Mouse (Mus musculus): ENCODE measurements around the gene Helz2. TPM values are rescaled to one million over a fixed set of nuclear protein-coding genes. Genes with fewer than 3 reads are reported as not detected.

Gene Helz2
- polyA plus RNA-seq, 1 experiment from 2014 or later = 0.48 TPM

GRCm38 (mm10) chr2:181243706-181244394 is 2.0 kb upstream of the Helz2 start:
- Histone ChIP-seq H3K9ac (ENCODE audit: low read depth, low read length) (no peak overlapping the region), H3K36me3 (ENCODE audit: control insufficient read depth, insufficient read depth, low read length) (no peaks in the 10 kb centered on the region), H3K27ac (ENCODE audit: low read depth, low read length) (no peak overlapping the region), H3K4me2 (replicated peaks; ENCODE audit: low read depth, low read length) (no peak overlapping the region), H3K9me3 (ENCODE audit: control insufficient read depth, low read length) (no peaks in the 10 kb centered on the region), H3K27me3 (ENCODE audit: control insufficient read depth, insufficient read depth, low read length) (no peaks in the 10 kb centered on the region), H3K4me1 (replicated peaks; ENCODE audit: control insufficient read depth, insufficient read depth, low read length) (no peaks in the 10 kb centered on the region), H3K4me3 (ENCODE audit: low read depth, low read length) (no peak overlapping the region)
- DNase-seq (ENCODE audit: low spot score) (peak; percentile 1), ATAC-seq (ENCODE audit: low FRiP score) (no peak)
- WGBS = 45% methylated on average over 10 of the region's 11 CpGs

GRCm38 (mm10) chr2:181242314-181242665 is 463 bp upstream of the Helz2 start:
- Histone ChIP-seq H3K9me3 (ENCODE audit: control insufficient read depth, low read length) (no peaks in the 10 kb centered on the region), H3K4me2 (replicated peaks; ENCODE audit: low read depth, low read length) (peak overlapping the region; percentile 26; the same call in 1 of the 2 replicates), H3K27me3 (ENCODE audit: control insufficient read depth, insufficient read depth, low read length) (no peaks in the 10 kb centered on the region), H3K4me3 (ENCODE audit: low read depth, low read length) (no peak overlapping the region), H3K36me3 (ENCODE audit: control insufficient read depth, insufficient read depth, low read length) (no peaks in the 10 kb centered on the region), H3K4me1 (replicated peaks; ENCODE audit: control insufficient read depth, insufficient read depth, low read length) (no peaks in the 10 kb centered on the region), H3K9ac (ENCODE audit: low read depth, low read length) (no peak overlapping the region), H3K27ac (ENCODE audit: low read depth, low read length) (no peak overlapping the region)
- ATAC-seq (ENCODE audit: low FRiP score) (no peak), DNase-seq (ENCODE audit: low spot score) (no peak)
- WGBS = 67% methylated on average over 3 of the region's 3 CpGs

DNA sequence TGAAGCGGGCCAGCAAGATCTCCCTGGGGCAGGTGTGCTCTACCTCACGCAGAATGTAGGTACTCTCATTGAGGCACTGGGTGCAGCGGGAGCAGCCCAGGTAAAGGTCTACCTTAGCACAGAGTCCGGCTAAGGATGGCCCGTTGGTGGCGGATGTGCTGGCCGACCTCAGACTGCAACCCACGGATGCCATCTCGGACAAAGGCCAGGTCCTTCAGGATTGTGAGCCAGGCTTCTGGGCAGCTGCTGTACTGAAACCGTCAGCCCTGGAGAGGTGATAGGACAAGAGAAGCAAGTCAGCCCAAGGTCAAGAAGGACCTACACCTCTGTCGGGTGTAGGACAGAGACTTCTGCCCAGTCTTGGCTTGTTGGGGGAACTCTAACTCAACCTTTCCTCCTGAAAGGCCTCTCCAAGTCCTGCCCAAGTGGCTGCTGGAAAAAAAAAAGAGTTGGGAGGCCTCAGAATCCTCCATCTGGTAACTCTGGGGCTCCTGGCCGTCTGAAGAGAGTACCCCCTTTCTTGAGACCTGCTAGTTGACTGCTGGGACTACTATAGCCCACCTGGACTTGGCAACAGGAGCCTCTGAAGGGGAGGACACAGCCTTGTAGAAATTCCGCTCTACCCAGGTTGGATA is 904 bp downstream of the Helz2 start:
- H3K27me3 ChIP-seq (ENCODE audit: control insufficient read depth, insufficient read depth, low read length) = no peaks in the 10 kb centered on the region
- WGBS = 94% methylated on average over 13 of the region's 13 CpGs
- DNase-seq (ENCODE audit: low spot score) (no peak), ATAC-seq (ENCODE audit: low FRiP score) (no peak)
- H3K4me3 ChIP-seq (ENCODE audit: low read depth, low read length) = no peak overlapping the region
- no peak overlapping the region for H3K27ac ChIP-seq (ENCODE audit: low read depth, low read length)
- H3K9ac ChIP-seq (ENCODE audit: low read depth, low read length) = no peak overlapping the region
- no peak overlapping the region for H3K4me2 ChIP-seq (replicated peaks; ENCODE audit: low read depth, low read length)
- no peaks in the 10 kb centered on the region for H3K4me1 ChIP-seq (replicated peaks; ENCODE audit: control insufficient read depth, insufficient read depth, low read length)
- H3K9me3 ChIP-seq (ENCODE audit: control insufficient read depth, low read length) = no peaks in the 10 kb centered on the region
- no peaks in the 10 kb centered on the region for H3K36me3 ChIP-seq (ENCODE audit: control insufficient read depth, insufficient read depth, low read length)

GRCm38 (mm10) chr2:181239261-181239660 is 2.6 kb downstream of the Helz2 start:
- Histone ChIP-seq H3K9me3 (ENCODE audit: control insufficient read depth, low read length) (no peaks in the 10 kb centered on the region), H3K27me3 (ENCODE audit: control insufficient read depth, insufficient read depth, low read length) (no peaks in the 10 kb centered on the region), H3K4me1 (replicated peaks; ENCODE audit: control insufficient read depth, insufficient read depth, low read length) (no peaks in the 10 kb centered on the region), H3K27ac (ENCODE audit: low read depth, low read length) (no peak overlapping the region), H3K4me2 (replicated peaks; ENCODE audit: low read depth, low read length) (no peak overlapping the region), H3K36me3 (ENCODE audit: control insufficient read depth, insufficient read depth, low read length) (no peaks in the 10 kb centered on the region), H3K4me3 (ENCODE audit: low read depth, low read length) (no peak overlapping the region), H3K9ac (ENCODE audit: low read depth, low read length) (no peak overlapping the region)
- DNase-seq (ENCODE audit: low spot score) (no peak), ATAC-seq (ENCODE audit: low FRiP score) (no peak)
- 96% methylated on average over 9 of the region's 9 CpGs for WGBS

GRCm38 (mm10) chr2:181238861-181239260 is 3.0 kb downstream of the Helz2 start:
- H3K27me3 ChIP-seq (ENCODE audit: control insufficient read depth, insufficient read depth, low read length) = no peaks in the 10 kb centered on the region
- H3K27ac ChIP-seq (ENCODE audit: low read depth, low read length) = no peak overlapping the region
- H3K4me2 ChIP-seq (replicated peaks; ENCODE audit: low read depth, low read length) = no peak overlapping the region
- no peak overlapping the region for H3K4me3 ChIP-seq (ENCODE audit: low read depth, low read length)
- WGBS = 61% methylated on average over 2 of the region's 2 CpGs
- H3K36me3 ChIP-seq (ENCODE audit: control insufficient read depth, insufficient read depth, low read length) = no peaks in the 10 kb centered on the region
- ATAC-seq (ENCODE audit: low FRiP score) (no peak), DNase-seq (ENCODE audit: low spot score) (no peak)
- H3K9me3 ChIP-seq (ENCODE audit: control insufficient read depth, low read length) = no peaks in the 10 kb centered on the region
- H3K4me1 ChIP-seq (replicated peaks; ENCODE audit: control insufficient read depth, insufficient read depth, low read length) = no peaks in the 10 kb centered on the region
- no peak overlapping the region for H3K9ac ChIP-seq (ENCODE audit: low read depth, low read length)

DNA sequence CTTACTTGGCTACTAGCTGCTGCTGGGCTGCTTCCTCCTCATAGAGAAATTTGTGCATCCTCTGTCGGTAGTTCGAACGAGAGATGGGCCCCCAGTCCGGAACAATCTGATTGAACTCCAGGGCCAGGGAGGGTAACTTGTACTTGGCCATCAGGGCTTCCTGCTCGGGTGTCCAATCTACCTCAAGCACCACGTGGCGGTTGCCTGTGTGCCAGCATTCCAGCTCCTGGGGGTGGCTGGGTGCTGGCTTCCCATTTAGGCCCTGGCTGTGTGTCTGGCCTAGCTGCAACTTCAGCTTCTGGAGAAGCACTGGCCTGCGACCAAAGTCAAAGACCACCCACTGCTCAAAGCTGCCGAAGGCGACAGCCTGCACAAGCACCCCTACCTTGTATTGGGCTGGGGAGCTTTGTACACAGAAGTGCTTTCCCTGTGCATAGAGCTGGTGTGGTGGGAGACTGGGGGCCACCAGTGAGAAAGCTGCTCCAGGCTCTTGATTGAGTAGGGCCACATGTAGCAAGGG is 3.7 kb downstream of the Helz2 start:
- no peak overlapping the region for H3K27ac ChIP-seq (ENCODE audit: low read depth, low read length)
- no peak overlapping the region for H3K4me3 ChIP-seq (ENCODE audit: low read depth, low read length)
- no peaks in the 10 kb centered on the region for H3K9me3 ChIP-seq (ENCODE audit: control insufficient read depth, low read length)
- 77% methylated on average over 10 of the region's 10 CpGs for WGBS
- no peak overlapping the region for H3K9ac ChIP-seq (ENCODE audit: low read depth, low read length)
- H3K4me1 ChIP-seq (replicated peaks; ENCODE audit: control insufficient read depth, insufficient read depth, low read length) = no peaks in the 10 kb centered on the region
- H3K27me3 ChIP-seq (ENCODE audit: control insufficient read depth, insufficient read depth, low read length) = no peaks in the 10 kb centered on the region
- no peak for ATAC-seq (ENCODE audit: low FRiP score)
- H3K4me2 ChIP-seq (replicated peaks; ENCODE audit: low read depth, low read length) = no peak overlapping the region
- no peaks in the 10 kb centered on the region for H3K36me3 ChIP-seq (ENCODE audit: control insufficient read depth, insufficient read depth, low read length)
- DNase-seq (ENCODE audit: low spot score) = no peak

- WGBS = 87% methylated on average over 17 of the region's 17 CpGs
- H3K9ac ChIP-seq (ENCODE audit: low read depth, low read length) = no peak overlapping the region
- DNase-seq (ENCODE audit: low spot score) (no peak), ATAC-seq (ENCODE audit: low FRiP score) (no peak)
- H3K36me3 ChIP-seq (ENCODE audit: control insufficient read depth, insufficient read depth, low read length) = no peaks in the 10 kb centered on the region
- H3K4me1 ChIP-seq (replicated peaks; ENCODE audit: control insufficient read depth, insufficient read depth, low read length) = no peaks in the 10 kb centered on the region
- no peaks in the 10 kb centered on the region for H3K9me3 ChIP-seq (ENCODE audit: control insufficient read depth, low read length)
- H3K4me3 ChIP-seq (ENCODE audit: low read depth, low read length) = no peak overlapping the region
- no peaks in the 10 kb centered on the region for H3K27me3 ChIP-seq (ENCODE audit: control insufficient read depth, insufficient read depth, low read length)
- H3K27ac ChIP-seq (ENCODE audit: low read depth, low read length) = no peak overlapping the region
- H3K4me2 ChIP-seq (replicated peaks; ENCODE audit: low read depth, low read length) = no peak overlapping the region
These were observed 4.4 kb downstream of the Helz2 start for GRCm38 (mm10) chr2:181237251-181238014.

GRCm38 (mm10) chr2:181235681-181236566 is 5.9 kb downstream of the Helz2 start:
- ATAC-seq (ENCODE audit: low FRiP score) = no peak
- no peaks in the 10 kb centered on the region for H3K36me3 ChIP-seq (ENCODE audit: control insufficient read depth, insufficient read depth, low read length)
- H3K9me3 ChIP-seq (ENCODE audit: control insufficient read depth, low read length) = no peaks in the 10 kb centered on the region
- DNase-seq (ENCODE audit: low spot score) = no peak
- no peaks in the 10 kb centered on the region for H3K4me1 ChIP-seq (replicated peaks; ENCODE audit: control insufficient read depth, insufficient read depth, low read length)
- no peak overlapping the region for H3K9ac ChIP-seq (ENCODE audit: low read depth, low read length)
- H3K27me3 ChIP-seq (ENCODE audit: control insufficient read depth, insufficient read depth, low read length) = no peaks in the 10 kb centered on the region
- 86% methylated on average over 23 of the region's 23 CpGs for WGBS
- H3K4me2 ChIP-seq (replicated peaks; ENCODE audit: low read depth, low read length) = no peak overlapping the region
- H3K4me3 ChIP-seq (ENCODE audit: low read depth, low read length) = no peak overlapping the region
- H3K27ac ChIP-seq (ENCODE audit: low read depth, low read length) = no peak overlapping the region

Measured in hindbrain, embryonic 11.5 days (tissue).